Mouse (Mus musculus) right cerebral cortex, postnatal 36 days (tissue): ENCODE measurements around the gene Slc2a12.

Experiments
- DNase-seq, 2 experiments: peaks; one replicate each; pipeline ENCODE4 v3.0.0; 2022; ENCODE audit warnings: low spot score in 2 of 2, mixed read lengths in 1 of 2

Gene Slc2a12

GRCm38 (mm10) chr10:22728257-22728656, 83.4 kb downstream of the Slc2a12 start:
- DNase-seq, result no peak

DNA sequence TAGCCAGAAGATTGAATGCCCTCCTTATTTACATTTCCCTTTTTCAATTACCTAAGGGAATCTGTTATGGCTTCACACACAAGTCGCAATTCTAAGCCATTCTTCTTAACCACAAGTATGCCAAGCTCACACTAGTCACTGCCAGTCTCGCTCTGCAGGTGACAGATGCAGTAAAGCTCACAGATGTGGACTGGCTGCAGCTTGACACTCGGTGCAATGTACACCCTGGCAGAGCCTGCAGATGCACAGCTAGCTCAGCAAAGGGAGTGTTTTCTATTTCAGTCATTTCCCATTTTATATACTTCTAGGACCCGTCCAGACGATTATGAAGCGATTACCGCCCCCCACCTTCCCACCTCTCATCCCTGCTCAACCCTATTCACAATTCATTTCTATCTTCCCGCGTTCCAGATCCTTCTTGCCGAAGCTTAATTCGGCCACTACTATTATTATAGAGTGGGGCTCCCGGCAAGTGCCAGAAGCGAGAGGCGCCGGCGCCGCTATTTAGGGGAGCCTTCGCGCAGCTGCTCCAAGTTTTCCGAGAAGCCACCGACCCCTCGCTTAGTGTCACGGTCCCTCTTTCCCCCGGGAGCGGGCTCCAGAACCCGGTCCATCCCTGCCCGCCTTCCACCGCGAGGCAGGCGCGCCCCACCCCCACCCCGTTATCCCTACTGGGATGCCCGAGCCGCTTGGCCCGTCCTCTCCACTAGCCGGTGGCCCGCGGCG, 85.6 kb downstream of the Slc2a12 start:
- DNase-seq, result peak in 1 of 2 experiments; percentile 29

DNA sequence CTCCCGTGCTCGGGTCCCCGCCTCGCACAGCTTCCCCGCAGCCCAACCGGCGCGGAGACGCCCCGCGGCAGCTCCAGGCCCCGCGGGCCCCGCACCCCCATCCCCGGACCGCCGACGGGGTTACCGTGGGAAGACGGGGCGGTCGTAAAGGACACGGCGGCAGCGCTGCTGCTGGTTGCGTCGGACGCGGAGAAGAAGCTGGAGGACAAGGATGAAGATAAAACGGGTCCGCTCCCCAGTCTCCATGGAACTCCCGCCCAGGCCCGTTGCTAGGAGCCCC, 86.1 kb downstream of the Slc2a12 start:
- DNase-seq, result no peak

GRCm38 (mm10) chr10:22731272-22732093, 86.7 kb downstream of the Slc2a12 start, which contains the start of gene Tbpl1:
Tbpl1 (minus strand) TSS chr10:22731938.
- peak; percentile 93 to 95 for DNase-seq

DNA sequence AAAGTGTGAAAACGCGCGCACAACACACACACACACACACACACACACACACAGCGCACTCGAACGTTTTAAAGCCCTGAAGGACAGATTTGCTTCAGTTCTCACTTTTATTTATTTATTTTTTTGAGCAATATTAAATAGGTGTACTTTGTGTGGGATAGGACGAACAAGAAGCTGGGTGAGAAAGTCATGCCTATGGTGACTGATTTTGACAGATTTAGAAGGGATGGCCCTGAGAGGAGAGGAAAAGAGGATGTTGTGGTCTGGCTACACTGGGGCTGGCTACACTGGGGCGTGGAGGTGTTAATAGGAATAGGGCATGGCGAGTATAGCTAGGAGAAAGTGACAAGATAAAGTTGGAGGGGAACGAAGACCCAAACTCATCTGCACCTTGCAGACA, 87.4 kb downstream of the Slc2a12 start:
- DNase-seq, result no peak

DNA sequence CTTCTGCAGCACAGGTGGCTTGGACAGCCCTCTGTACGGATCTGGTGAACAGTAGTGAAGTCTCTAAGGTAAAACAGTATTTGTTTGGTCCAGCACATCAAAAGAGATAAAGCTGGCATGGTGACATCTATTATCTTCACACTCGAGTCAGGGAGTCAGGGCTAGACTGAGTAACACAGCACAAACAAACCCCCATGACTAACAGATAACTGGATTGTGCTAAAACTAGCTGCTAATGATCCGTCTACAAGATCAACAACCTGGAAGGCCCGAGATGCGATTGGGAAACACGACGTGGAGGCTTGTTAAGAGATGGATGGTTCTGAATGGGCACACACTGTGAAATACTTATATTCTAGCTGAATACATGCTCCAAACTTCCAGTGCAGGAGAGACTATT, 101.1 kb downstream of the Slc2a12 start:
- no peak for DNase-seq

GRCm38 (mm10) chr10:22746334-22747322, 101.8 kb downstream of the Slc2a12 start:
- no peak for DNase-seq

GRCm38 (mm10) chr10:22751175-22751682, 106.4 kb downstream of the Slc2a12 start:
- DNase-seq, result no peak
